Mouse (Mus musculus): ENCODE measurements at regions not wholly inside any gene's neighbourhood (a gene's known extent, or its start where the extent isn't known, plus 50 kb on each side); places are given as distances from the start of the nearest gene placed in this dataset.
"Not testable (repeated sequence)": the region's sequence is repeated elsewhere in the genome, so short reads cannot be mapped to it uniquely, and the experiment has no call there.

DNA sequence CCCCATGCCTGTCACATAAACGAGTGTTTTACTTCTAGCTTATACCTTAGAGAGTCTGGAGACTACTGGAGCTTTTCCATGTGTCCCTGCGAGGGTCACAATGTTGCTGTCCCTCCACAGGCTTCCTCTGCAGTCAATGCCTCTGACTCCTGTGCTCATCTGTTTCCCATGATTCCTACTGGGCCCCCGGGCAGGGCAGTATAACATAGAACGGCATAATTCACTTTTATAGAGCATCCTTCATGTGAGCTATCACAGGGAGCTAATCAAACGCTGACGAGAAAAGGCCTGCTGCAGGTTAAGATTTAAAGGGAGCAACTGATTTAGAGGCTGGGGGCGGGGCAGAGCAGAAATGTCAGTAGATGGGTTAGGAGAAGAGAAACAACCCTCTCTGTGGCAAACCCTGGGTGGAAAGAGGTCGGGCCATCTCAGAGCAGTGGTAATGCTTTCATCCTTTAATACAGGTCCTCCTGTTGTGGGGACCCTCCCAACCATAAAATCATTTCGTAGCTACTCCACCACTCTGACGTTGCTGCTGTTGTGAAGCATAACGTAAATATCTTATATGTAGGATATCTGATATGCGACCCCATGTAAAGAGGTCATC, 168.5 kb upstream of the Cdkn3 start:
- no peak for DNase-seq (ENCODE audit: low spot score)

DNA sequence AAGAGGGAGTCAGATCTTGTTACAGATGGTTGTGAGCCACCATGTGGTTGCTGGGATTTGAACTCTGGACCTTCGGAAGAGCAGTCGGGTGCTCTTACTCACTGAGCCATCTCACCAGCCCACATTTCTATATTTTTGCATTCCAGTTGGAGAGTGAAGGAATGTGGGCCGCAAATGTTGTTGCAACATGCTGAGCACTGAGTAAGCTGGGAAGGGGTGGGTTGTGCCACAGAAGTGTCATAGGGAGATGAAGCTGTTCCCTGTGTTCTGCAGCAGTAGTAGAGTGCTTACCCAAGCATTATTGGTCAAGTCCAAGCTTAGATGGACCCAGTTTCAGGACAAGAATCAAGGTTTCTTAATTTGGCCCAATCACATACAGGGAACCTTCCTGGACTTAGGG, 169.1 kb upstream of the Cdkn3 start:
- no peak for DNase-seq (ENCODE audit: low spot score)

DNA sequence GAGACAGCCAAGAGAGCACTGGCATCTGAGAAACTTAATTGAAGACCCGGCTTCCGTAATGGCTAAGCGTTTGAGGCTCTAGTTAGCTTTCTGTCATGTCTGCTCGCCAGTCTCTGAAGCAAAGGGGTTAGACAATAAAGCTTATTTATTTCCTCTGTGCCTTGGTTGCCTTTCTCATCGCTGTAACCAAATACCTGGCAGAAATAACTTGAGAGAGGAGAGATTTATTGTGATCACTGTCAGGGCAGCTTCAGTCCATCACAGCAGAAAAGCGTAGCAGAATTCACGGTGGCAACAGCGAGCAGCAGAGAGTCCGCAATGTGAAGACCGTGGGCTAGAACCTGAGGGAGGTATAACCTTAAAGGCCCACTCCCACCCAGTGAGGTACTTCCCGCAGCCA, 174.2 kb upstream of the Cdkn3 start:
- DNase-seq (ENCODE audit: low spot score): no peak

DNA sequence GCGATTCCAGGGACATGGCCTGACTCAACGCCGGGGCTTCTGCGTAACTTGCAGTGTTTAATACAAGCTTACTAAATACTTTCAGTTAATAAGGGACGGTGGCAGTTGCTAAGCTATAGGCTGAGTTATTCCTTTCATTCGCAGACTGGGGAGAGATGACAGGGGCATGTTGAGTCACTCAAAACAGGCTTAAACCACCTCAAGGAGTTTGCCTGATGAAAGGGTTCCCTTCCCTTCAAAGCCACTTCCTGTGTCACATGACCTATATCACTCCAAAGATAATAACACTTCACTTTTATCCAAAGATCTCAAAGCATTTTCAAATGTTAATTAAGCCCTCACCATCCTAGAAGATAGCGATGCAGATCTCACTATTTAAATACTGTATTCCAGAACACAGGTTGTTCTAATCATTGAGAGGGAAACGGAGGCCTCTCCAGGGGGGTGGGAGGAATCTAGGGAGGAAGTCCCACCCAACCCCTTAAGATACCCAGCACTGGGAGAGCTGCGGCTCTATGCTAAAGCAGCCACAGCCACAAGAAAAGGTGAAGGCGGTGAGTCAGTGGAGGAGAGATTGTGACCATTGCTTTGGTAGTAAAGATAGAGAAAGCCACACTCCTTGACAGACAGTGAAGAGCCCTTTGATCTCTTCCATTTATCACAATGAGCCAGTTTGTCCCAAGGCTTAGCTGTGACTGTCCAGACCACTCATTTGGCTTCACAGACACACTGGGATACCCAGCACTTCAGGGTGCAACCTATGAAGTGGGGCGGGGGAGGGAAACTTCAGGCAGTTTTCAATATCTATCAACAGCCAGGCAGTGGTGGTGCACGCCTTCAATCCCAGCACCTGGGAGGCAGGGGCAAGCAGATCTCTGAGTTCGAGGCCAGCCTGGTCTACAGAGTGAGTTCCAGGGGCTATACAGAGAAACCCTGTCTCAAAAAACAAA, 182.0 kb upstream of the Cdkn3 start:
- DNase-seq (ENCODE audit: low spot score): no peak

DNA sequence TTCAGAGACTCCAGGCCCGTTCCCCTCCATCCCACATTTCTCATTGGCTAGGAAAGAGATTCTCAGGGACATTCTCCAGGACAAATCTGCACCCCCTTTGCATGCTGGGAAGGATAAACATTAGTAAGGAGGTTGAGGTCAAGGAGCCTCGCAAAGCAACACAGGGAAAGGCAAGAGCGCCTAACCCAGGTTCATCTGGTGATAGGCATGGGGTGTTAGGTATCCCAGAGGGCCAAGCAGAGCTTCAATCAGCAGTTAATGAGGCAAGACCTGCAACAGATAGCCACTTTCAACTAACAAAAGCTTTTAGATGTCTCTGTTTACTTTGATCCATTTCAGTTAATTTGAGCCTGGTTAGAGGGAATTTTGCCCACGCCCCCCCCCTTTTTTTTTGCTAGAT, 184.5 kb upstream of the Cdkn3 start:
- DNase-seq (ENCODE audit: low spot score): no peak

DNA sequence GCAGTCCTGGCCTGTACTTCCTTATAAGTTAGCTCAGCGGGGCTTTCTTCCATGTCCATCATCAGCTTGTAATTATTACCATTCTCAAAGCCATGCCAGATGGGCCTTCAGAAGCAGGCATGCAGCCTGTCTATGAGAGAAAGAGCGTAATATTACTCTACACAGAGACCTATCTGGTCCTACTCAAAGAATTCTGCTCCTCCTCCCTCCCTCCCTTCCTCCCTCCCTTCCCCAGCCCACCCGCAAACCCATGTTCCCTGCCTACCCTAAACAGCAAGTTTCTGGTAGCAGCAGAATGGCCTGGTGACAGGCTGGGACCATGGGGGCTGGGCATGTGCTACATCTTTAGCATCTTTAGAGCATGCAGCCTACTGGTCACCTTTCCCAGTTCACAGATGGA, 184.9 kb upstream of the Cdkn3 start:
- no peak for DNase-seq (ENCODE audit: low spot score)

DNA sequence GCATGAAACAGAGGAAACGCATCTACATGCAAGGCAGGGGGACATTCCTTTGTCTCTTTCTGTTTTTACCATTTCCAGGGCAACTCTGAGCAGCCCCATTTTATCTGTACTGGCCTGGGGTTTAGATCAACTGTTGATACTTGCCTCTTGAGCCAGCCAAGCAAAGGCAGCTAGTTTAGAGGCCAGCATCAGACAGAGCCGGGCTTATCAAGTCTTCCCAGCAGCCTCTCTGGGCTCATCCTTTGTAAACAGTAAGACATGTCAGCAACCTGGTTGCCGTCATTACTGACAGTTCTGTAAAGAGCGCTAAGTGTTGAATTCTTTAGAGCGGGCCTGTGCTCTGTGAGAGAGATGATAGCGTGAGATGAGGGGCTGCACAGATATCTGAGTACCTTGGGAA, 182.9 kb upstream of the Bmp4 start:
- no peak for DNase-seq (ENCODE audit: low spot score)

DNA sequence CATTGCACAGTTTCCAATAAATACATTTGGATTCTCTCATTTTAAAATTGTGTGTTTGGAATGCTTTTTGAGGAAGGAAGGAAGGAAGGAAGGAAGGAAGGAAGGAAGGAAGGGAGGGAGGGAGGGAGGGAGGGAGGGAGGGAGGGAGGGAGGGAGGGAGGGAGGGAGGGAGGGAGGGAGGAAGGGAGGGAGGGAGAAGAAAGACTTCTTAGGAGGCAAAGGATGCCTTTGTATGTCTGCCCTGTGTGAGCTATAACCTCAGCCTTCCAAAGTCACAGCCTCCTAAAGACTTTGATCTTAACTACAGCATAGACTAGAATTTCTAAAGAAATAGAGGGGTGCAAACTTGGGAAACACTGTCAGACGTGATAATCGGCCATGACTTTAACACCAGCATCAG, 182.5 kb upstream of the Bmp4 start:
- DNase-seq (ENCODE audit: low spot score): not testable (repeated sequence)

DNA sequence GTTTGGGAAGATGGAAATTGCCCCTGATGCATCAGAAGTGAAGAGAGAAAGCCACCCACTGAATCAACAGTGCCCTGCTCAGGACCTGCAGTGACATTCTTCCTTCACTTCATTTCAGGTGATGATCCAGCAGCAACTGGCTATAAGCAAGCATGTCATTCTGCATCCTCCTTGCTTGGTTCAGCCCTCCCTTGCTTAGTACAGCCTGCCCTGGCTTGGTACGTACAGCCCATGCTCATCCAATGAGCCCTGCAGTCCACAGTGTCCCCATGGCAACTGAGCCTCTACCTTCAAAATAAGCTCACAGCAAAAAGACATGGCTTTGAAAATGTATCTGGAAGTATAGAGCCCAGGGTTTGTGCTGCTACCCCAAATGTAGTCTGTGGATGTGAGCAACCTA, 181.4 kb upstream of the Bmp4 start:
- DNase-seq (ENCODE audit: low spot score): no peak

DNA sequence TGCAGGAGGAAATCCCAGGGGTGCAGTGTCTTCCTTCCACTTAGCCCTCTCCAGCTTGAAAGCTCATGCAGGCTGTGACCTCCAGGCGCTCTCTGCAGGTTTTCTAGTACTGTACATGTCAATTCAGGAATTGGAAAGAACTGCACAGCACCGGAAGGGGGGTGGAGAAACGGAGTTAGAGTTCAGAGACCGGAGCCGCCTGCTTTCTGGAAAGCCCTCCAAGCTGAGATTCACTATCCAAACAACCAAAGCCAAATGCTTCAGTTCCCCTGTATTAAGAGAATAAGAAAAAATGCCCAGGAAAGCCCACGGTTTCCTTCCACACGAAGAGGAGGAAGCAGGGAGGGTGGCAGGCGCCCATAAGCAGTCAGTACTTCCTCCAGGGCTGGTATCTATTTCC, 178.8 kb upstream of the Bmp4 start:
- no peak for DNase-seq (ENCODE audit: low spot score)

DNA sequence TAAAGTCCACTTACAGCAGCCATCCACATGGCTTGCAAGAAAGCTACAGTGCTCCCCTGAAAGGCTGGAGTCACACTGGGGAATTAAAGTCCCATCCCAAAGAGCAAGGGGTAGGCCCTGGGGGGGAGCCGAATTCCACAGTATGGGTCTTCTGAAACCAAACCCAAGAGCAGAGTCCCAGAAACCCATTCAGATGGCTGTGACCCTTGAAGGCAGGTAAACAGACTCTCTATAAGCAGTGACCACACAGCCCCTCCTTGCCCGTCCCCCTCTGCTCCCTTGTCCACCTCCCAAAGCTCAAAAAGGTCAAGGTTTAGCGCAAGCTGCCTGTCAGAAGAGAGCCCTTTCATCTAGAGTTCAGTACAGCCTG, 176.9 kb upstream of the Bmp4 start:
- no peak for DNase-seq (ENCODE audit: low spot score)

DNA sequence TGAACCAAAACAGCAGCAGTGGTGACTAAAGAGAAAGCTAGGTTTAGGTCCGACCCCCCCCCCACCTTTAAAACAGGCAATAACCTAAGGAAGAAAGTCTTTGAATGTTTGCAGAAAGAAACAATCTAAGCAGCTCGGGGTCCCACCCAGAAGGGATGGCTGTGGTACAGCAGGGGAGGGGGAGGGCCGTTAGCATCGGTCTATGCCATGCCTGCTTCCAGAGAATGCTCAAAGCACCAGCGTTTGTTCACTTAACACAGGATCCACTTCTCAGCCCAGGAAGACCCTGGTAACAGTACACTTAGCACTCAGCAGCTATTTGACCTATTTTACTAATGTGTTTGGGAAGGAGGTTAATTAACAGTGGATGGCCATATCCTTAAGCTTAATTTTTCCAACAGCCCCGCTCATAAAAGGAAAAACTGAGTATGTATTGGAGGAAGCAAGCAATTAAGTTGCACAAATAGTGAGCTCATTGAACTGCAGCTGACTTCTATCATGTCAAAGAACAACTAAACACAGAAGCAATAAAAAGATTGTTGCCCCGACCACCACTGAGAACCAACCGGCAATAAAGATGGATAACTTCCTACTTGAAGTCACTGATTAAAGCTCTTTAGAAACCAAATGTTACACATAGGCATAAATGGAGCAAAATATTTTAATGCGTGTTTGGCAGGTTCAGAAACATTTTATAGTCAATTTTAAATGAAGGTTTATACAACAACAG, 176.4 kb upstream of the Bmp4 start:
- peak; percentile 20 for DNase-seq (ENCODE audit: low spot score)

DNA sequence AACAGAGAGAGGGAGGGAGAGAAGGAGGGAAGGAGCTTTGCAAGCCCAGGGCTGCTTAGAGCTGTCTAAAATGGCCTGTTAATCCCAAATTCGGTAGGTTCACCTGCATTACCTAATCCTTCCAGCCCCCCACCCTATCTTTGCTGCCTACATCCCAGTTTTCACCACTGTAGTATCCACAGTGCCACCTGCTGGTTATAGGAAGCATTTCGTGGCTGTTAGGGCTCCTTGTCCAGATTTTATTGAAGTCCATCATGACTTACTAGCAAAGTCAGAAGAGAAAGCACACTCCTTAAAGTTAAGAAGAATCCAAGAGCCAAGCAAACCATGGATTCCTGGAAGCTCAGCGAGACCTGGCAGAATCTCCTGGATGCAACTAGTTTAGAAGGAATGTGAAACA, 174.5 kb upstream of the Bmp4 start:
- peak; percentile 78 for DNase-seq (ENCODE audit: low spot score)

DNA sequence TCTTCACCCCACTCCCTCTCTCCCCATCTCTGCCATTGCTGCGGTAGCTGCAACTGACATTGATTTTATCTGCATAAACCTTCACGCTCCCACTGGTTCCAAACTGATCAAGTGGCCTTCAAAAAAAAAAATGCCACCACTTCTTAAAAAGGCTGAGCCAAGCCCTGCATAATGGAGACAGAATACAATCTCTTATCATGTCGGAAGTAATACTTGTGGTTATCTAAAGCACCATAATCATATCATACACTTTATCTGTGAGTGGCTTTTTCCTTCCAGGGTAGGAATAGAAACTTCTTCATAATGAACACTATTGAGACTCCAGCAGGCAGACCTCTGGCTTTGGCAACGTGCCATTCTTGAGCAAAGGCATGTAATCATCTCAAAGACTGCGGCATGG, 171.5 kb upstream of the Bmp4 start:
- DNase-seq (ENCODE audit: low spot score): no peak

DNA sequence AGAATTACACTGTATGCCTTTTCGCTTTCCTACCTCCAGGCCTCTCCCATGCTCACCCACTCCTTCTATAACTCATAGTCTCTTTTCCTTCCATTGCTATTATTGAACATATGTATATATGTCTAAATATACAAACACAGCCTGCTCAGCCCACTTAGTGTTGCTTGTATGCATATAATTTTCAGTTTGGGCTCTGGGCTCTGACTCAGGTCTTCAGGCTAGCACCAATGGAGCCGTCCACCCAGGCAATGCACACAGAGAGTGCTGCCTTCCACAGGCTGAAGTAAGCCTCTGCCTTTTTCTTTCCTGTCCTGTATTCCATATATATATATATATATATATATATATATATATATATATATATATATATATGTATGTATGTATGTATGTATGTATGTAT, 162.8 kb upstream of the Bmp4 start:
- no peak for DNase-seq (ENCODE audit: low spot score)

DNA sequence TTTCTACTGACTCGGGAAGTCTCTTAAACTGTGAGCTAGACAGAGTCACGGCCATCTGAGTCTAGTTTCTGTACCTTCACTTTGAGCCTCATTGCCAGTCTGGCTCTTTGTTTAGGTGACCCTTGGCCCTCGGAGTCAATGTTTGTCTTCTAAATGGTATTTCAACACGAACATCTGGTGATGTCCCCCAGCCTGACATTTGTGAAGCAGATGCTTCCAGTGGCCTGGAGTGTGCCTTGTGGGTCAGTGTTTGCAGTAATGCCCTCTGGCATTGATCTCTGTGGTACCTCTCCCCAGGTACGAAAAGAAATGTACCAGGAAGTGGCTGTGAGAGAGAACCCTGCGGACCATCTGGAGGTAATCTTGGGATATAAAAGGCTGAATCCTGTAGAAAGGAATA, 155.7 kb upstream of the Bmp4 start:
- DNase-seq (ENCODE audit: low spot score): no peak

DNA sequence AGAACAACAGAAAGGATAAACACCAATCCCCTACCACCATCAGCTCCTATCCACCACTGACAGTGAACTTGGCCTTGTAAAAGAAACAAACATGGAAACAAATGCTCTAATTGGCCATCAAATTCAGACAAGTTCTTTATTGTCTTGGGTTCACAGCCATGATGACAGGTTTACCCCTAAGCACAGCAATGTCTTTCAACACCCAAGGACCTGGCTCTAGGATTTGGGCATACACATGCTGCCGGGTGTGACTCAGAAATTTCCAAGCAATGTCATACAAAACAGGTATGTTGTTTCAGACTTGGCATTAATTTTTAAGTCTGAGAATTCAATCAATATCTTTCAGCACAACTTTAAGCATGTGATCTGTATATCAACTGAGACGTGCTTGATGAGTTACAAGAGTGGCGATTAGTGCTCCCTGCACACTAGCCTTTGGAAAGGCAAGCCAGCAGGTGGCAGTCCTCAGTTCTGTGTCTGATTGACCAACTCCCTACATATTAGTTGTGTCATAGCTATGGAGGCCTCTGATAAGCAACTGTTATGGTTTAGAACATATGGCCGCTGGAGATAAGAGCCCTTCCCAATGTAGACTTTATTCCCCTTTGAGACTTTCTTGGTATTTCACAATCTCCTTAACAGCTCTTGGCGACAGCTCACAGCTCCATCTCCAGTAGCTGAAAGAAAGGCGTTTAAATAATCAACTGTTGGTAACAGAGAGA, 149.2 kb upstream of the Bmp4 start:
- DNase-seq (ENCODE audit: low spot score): no peak

DNA sequence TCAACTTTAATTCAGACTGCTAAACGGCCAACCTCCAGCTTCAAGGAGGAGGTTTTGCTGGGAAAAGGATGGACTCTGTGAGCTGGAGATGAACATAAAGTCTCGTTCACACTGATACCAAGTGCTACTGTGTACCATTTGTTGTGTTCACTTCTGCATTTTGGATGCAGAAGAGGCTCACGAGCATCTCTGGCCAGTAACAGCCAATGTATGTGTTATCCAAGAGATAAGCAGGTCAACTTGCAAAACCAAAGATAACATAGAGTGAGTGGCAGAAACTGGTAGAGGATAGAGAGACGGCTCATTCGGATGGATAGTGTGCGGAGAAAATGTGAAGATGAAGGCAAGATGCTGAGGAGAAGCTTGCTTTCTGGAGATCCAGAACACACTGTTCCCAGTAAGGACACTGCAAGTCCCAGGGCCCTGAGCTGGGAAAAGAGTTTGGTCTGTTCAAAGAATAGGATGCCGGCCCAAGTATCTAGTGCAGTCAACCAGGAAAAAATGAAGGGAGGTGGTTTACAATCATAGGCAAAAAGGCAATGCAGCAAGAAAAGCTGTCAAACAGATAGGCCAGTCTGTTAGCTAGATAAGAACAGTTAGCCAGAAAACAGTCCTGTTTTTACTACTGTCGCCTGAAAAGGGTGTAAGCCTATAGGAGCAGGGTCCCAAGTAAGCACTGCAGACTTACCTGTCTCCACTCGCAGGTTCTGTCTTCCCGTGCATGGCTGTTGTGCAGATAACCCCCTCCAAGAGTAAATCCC, 145.7 kb upstream of the Bmp4 start:
- DNase-seq (ENCODE audit: low spot score): no peak

DNA sequence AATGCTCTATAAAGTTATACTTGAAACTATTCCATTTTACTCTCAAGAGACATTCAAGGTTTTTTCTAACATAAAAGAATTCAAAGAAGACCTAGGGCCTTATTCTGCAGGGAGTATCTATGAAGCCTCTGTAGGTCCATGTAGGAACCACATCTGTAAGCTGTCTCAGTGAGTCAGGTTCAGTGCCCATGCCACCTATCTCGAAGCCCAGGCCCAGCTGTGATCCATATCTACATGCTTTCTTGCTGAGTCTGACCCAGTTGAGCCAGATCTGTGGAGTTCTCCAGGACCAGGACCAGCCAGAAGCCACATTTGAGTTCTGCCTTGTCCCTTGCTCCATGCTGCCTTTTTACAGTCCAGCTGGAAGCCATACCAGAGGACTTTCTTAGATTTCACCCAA, 142.2 kb upstream of the Bmp4 start:
- no peak for DNase-seq (ENCODE audit: low spot score)

DNA sequence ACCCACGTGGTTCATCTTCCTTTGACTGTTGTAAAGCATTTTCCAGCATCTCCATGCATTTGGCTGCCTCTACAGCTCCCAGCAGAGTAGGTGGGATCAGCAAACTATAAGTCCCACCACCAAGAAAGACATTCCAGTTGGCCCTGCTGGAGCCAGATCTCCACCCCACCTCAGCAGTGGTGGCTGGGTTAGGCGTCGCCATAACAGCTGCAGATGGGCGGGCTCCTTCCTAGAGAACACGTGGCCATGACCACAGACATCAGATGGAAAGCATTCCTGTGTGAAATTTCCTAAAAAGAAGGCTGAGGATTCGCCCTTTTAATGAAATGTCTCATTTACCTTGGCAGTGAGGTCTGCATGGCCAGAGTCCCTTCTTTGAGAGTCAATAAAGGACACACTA, 140.0 kb upstream of the Bmp4 start:
- DNase-seq (ENCODE audit: low spot score): no peak

DNA sequence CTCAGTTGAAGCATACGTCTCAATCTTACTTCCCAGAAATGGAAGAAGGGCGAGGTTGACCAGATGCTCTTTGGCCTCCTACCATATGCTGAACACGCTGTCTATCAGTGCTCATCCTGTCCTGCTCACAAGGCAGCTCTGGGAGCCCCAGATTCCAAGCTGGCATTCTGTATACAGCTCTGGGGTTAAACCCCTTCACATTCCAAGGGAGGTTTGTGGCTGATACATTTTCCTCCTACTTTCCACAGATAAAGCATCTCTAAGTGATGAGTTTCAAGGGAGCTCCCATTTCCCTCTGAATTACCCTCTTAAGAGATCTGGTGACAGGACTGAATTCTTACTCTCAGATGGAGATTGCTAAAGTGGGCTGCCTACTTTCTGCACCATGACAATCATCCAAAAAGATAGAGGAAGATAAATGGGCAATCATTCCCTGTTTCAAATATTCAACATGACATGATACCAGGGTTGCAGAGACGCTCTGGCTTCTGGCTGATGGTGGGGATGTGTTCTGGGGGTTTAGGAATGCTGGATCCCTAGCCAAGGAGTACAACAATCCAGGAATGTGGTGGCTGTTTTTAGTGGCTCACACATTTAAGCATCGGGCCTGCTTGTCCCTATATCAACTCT, 138.7 kb upstream of the Bmp4 start:
- DNase-seq (ENCODE audit: low spot score): no peak

All from retina, embryonic 14.5 days (tissue).